Mouse (Mus musculus): ENCODE results near the gene Bdkrb1.

Bdkrb1 gene

GRCm38 (mm10) chr12:105597135-105597534 lies 5.8 kb upstream of the Bdkrb1 start:
- no peak for DNase-seq (ENCODE audit: extremely low read depth, low read depth, low spot score)

- DNase-seq (ENCODE audit: extremely low read depth, low read depth, low spot score), result no peak
Observed at GRCm38 (mm10) chr12:105598503-105598902, 4.4 kb upstream of the Bdkrb1 start.

- no peak for DNase-seq (ENCODE audit: extremely low read depth, low read depth, low spot score)
Observed at GRCm38 (mm10) chr12:105599098-105599497, 3.8 kb upstream of the Bdkrb1 start.

GRCm38 (mm10) chr12:105601586-105601985 lies 1.3 kb upstream of the Bdkrb1 start:
- DNase-seq (ENCODE audit: extremely low read depth, low read depth, low spot score), result no peak

GRCm38 (mm10) chr12:105603904-105604303 lies 1.0 kb downstream of the Bdkrb1 start:
- DNase-seq (ENCODE audit: extremely low read depth, low read depth, low spot score), result no peak

- no peak for DNase-seq (ENCODE audit: extremely low read depth, low read depth, low spot score)
Observed at GRCm38 (mm10) chr12:105605212-105605611, 2.3 kb downstream of the Bdkrb1 start.

GRCm38 (mm10) chr12:105606881-105607280 lies 4.0 kb downstream of the Bdkrb1 start:
- DNase-seq (ENCODE audit: extremely low read depth, low read depth, low spot score), result no peak

GRCm38 (mm10) chr12:105611045-105611444 lies 8.2 kb downstream of the Bdkrb1 start:
- no peak for DNase-seq (ENCODE audit: extremely low read depth, low read depth, low spot score)

- DNase-seq (ENCODE audit: extremely low read depth, low read depth, low spot score), result no peak
Observed at GRCm38 (mm10) chr12:105611748-105612147, 8.9 kb downstream of the Bdkrb1 start.

- DNase-seq (ENCODE audit: extremely low read depth, low read depth, low spot score), result no peak
Observed at GRCm38 (mm10) chr12:105613559-105613958, 10.7 kb downstream of the Bdkrb1 start.

- DNase-seq (ENCODE audit: extremely low read depth, low read depth, low spot score), result no peak
Observed at GRCm38 (mm10) chr12:105622048-105622447, 19.2 kb downstream of the Bdkrb1 start.

GRCm38 (mm10) chr12:105622981-105623539 lies 20.2 kb downstream of the Bdkrb1 start:
- DNase-seq (ENCODE audit: extremely low read depth, low read depth, low spot score), result no peak

GRCm38 (mm10) chr12:105625798-105626197 lies 22.9 kb downstream of the Bdkrb1 start:
- no peak for DNase-seq (ENCODE audit: extremely low read depth, low read depth, low spot score)

- DNase-seq (ENCODE audit: extremely low read depth, low read depth, low spot score), result no peak
Observed at GRCm38 (mm10) chr12:105634374-105635067, 31.6 kb downstream of the Bdkrb1 start.

- DNase-seq (ENCODE audit: extremely low read depth, low read depth, low spot score), result no peak
Observed at GRCm38 (mm10) chr12:105636551-105636950, 33.7 kb downstream of the Bdkrb1 start.

GRCm38 (mm10) chr12:105637554-105637953 lies 34.7 kb downstream of the Bdkrb1 start:
- no peak for DNase-seq (ENCODE audit: extremely low read depth, low read depth, low spot score)

GRCm38 (mm10) chr12:105642770-105643321 lies 40.0 kb downstream of the Bdkrb1 start:
- no peak for DNase-seq (ENCODE audit: extremely low read depth, low read depth, low spot score)
